Mouse (Mus musculus): Measurements from ENCODE around the gene H2afj.

- TF ChIP-seq CTCF (IDR thresholded peaks at IDR 0.05; ENCODE audit: extremely low read depth, insufficient read depth, low read length) (no peak), POLR2A (IDR thresholded peaks at IDR 0.05; ENCODE audit: extremely low read depth, insufficient read depth, low read length) (no peak)
These were observed 44.3 kb downstream of the H2afj start for GRCm38 (mm10) chr6:136852348-136852747.
